Mouse (Mus musculus): ENCODE measurements around the gene Cmss1.

DNA sequence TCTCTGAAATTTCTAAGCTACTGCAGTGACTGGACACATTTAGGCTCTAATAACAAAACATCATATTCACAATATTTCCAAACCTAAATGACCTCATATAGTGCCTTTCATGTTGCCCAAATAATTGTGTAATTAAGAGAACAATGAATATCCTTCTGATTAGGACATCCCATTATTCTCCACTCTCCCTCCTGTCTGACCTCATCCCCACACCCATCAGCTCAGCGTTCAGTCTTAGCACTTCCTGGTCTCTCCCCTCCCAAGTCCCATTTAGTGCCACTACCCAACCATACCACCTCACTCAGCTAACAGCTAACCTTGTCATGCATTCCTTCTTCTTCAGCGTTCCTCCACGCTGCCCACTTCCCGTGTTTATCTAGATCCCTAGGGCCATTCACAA, 123.8 kb downstream of the Cmss1 start:
- TF ChIP-seq EP300 (IDR thresholded peaks at IDR 0.05; ENCODE audit: insufficient read depth, low read depth, low read length), result no peak
- TF ChIP-seq CTCF (IDR thresholded peaks at IDR 0.05; ENCODE audit: low read depth, low read length), result no peak
- no peak for TF ChIP-seq POLR2A (IDR thresholded peaks at IDR 0.05; ENCODE audit: insufficient read depth, low read length)

Data from ES-Bruce4 (cell line).